Mouse (Mus musculus) ES-Bruce4 (cell line): ENCODE measurements at regions not wholly inside any gene's neighbourhood (a gene's known extent, or its start where the extent isn't known, plus 50 kb on each side); places are given as distances from the start of the nearest gene placed in this dataset.

Experiments used
- CTCF ChIP-seq: IDR thresholded peaks from one replicate; pipeline ENCODE4 v1.8.1; 2011; ENCODE audit warnings: low read depth, low read length
- EP300 ChIP-seq: IDR thresholded peaks from 2 replicates; pipeline ENCODE4 v1.6.1; 2011; ENCODE audit warnings: low read depth, low read length; ENCODE audit not compliant: insufficient read depth

- TF ChIP-seq CTCF: no peak
- no peak for TF ChIP-seq EP300
Observed at GRCm38 (mm10) chr14:58480454-58480853, 410.1 kb downstream of the Fgf9 start.
